Mouse (Mus musculus) thymus, postnatal 0 days (tissue): ENCODE results near the gene Htr5b. TPM values are rescaled to one million over a fixed set of nuclear protein-coding genes. Genes with fewer than 3 reads are reported as not detected.

Experiments
- DNase-seq: peaks from one replicate; pipeline ENCODE4 v3.0.0-alpha.2; 2015; ENCODE audit warnings: low spot score
- polyA plus RNA-seq: library from polyadenylated mRNA; unstranded; fragments of >200 nt; fragmentation: Nextera tagmentation; extraction: Ambion mirVana; gene quantifications from 2 replicates; pipeline ENCODE4 v1.2.1, GENCODE M21; 2015

Gene Htr5b
- polyA plus RNA-seq, 1 experiment from 2014 or later: 0.07 TPM

DNA sequence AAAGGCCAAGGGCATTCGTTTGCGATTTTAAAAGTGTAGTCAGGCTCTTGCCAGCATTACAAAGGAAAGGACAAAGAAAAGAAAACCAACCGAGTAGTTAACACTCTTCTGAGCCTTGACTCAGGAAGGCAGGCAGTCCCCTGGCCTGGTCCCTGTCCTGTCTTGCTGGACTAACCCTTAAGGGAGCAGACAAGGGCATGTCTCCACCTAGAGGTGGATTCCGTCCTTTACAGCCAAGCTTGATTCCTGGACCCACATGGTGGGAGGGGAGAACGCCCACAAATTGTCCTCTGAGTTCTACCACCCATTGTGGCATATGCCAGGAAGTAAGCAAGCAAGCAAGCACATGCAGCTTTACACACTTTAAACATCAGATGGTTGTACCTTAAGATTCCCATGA lies 38.0 kb downstream of the Htr5b start:
- DNase-seq: peak; percentile 72

DNA sequence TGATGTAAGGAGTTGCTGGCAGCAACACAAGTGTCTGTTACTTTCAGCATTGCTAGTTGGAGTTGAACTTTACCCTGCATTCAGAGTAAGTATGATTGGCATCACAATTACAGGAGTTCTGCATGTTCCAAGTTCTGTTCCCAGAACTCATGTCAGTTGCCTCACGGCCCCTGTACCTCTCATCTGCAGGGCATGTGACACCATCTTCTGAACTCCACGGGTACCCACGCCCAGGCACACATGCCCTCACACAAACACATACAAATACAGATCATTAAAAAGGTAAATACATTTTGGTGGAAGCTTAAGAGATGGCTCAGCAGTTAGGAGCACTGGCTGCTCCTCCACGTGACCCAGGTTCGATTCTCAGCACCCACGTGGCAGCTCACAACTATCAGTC lies 41.5 kb downstream of the Htr5b start:
- no peak for DNase-seq

DNA sequence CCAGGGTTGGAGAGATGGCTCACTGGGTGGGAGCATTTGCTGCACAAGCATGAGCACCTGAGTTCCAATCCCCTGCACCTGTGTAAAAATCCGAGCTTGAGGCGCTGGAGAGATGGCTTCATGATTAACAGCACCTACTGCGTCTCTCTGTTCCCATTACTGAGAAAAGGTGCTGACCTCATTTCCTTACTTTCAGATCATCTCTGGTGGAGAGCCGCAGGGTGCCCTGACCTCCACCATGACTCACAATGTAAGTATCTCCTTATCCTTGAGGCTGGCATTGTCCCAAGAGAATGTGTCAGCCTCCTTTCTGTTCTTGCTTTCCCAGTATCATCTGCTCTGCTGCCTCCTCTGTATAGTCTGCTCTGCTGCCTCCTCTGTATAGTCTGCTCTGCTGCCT lies 45.2 kb downstream of the Htr5b start:
- no peak for DNase-seq

GRCm38 (mm10) chr1:121479403-121479802 lies 48.9 kb downstream of the Htr5b start:
- no peak for DNase-seq

GRCm38 (mm10) chr1:121478284-121478980 lies 49.8 kb downstream of the Htr5b start:
- DNase-seq: peak; percentile 86

DNA sequence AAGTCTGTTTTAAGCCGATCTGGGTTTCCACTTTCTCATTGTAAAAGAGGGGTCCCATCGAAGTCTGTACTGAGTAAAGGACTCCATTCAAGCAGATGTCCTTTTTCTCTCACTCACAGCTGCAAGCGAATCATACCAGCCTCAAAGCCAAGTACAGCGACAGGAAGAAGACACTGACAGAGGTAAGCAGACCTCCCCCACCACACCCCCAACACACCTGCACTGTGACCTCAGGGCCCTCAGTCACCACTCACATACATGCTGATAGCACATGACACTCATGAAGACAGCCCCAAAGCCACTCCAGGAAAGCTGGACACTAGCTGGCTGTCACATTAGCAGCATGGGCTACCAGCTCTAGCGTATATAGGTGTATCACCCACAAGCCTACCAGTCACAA lies 50.5 kb downstream of the Htr5b start:
- DNase-seq: peak; percentile 89

- no peak for DNase-seq
Measured at GRCm38 (mm10) chr1:121471503-121471902, 56.8 kb downstream of the Htr5b start.

- no peak for DNase-seq
Measured at GRCm38 (mm10) chr1:121468271-121468670, 60.0 kb downstream of the Htr5b start.

DNA sequence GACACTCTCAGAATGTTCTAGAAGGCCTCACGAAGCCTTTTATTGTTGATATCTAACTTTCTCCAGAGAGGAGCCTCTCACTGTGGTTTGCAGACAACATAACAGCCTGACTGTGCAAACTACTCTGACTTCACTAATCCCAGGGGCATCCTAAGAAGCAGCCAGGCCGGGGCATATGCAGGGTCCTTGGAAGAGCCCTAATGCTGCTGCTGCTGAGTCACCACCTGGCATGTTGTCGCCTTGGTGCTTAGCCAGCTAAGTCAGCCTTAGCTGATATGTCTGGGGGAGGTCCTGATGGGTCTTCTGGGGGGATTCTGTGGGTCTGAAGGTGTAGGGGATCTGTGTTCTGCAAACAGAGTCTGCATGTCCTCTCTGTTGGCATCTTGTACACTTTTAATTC lies 62.0 kb downstream of the Htr5b start:
- no peak for DNase-seq

DNA sequence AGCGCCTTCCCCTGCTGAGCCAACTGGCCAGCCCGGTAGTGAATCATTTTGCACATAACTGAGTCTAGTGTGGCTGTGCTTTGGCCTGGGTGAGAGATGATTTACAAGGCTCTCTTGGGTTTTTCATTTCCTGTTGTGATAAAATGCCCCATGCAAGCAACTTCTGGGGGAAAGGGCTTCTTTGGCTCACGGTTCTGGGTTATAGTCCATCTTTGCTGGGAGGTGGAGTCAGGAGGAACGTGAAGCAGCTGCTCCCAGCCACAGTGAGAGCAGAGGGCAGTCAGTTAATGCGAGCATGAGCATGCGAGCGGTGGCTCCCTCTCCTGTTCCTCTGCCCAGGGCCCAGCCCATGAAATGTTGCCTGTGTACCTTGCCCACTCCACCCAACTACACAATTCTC lies 64.5 kb downstream of the Htr5b start:
- DNase-seq: no peak

- no peak for DNase-seq
Measured at GRCm38 (mm10) chr1:121462643-121463042, 65.6 kb downstream of the Htr5b start.

DNA sequence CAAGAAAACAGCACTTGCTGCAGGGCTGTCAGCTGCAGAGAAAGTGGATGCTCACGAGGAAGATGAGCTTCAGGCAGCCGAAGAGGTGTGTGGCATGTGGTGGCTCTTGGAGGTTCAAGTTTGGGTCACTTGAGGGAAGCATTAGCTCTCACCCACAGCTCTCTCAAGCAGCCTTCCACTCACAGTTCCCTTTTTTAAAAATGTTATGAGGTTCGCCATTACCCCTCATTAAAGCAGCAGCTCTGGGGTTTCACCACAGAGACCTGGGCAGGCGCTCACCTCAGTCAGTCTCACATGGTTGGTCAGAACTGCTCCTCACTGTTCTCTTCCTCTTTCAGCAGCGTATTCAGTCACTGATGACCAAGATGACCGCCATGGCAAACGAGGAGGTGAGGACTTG lies 66.4 kb downstream of the Htr5b start:
- no peak for DNase-seq

DNA sequence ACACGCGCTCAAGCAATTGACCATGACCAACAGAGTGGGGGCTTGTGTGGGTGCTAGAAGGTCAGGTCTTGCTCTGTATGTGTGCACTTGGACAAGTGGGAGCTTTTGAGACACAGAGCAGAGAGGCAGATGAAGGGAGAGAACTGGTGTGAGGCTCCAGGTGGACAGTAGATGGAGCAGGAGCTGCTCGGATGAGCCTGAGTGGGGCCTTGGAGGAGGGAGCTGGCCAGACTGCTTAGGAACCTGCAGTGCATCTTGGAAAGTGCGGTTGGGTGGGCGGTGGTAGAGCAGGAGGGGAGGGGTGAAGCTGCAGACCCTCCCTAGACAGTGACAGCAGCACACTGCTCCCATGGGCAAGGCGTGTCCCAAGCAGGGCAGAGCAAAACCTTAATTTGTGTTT lies 68.2 kb downstream of the Htr5b start:
- DNase-seq: no peak

Other genes starting within 250 kb of the Htr5b start
- gene Insig2, start 195.9 kb downstream of the Htr5b start, polyA plus RNA-seq: 43.0 and 45.0 TPM in 2 replicates
- 16.6 and 18.6 TPM in 2 replicates for gene Ccdc93, start 97.4 kb downstream of the Htr5b start, polyA plus RNA-seq
- gene Ddx18, start 39.5 kb upstream of the Htr5b start, polyA plus RNA-seq: 117 and 126 TPM in 2 replicates